Mouse (Mus musculus): ENCODE results near the gene Btbd35f3.
"Not testable (repeated sequence)": the region's sequence is repeated elsewhere in the genome, so short reads cannot be mapped to it uniquely, and the experiment has no call there.

DNA sequence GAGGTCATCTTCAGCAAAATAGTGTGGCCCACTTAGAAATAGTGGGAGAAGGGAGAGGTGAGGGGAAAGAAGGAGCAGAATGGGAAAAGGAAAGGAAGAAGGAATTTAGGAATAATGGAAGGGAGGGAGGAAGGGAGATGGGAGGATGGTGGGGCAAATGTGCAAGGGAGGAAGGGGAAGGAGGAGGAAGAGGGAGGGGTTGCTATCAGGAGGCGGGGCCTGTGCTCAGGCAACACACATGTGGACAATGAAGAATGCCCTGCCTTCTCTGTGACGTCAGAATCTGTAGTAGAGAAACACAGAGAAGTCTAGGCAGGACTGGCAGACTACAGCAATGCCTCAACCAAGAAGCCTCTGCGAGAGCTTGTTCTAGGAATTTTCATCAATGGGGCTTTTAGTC is at the start of gene Btbd35f3:
- not testable (repeated sequence) for TF ChIP-seq POLR2A (IDR thresholded peaks at IDR 0.05; ENCODE audit: low read depth, low read length); CTCF (IDR thresholded peaks at IDR 0.05; ENCODE audit: extremely low read depth, insufficient read length, insufficient replicate concordance, low read depth, low read length)
